Mouse (Mus musculus) CH12.LX (cell line): ENCODE results near the gene Abr. TPM values are rescaled to one million over a fixed set of nuclear protein-coding genes. Genes with fewer than 3 reads are reported as not detected.

Source experiments
- DNase-seq: peaks from one replicate; pipeline ENCODE4 v3.0.0-alpha.2; 2013; ENCODE audit errors: extremely low read depth
- H3K27ac ChIP-seq: 2 replicates; pipeline ENCODE4 v1.5.1; 2012; ENCODE audit warnings: low read depth, mild to moderate bottlenecking, control low read depth, moderate library complexity; ENCODE audit not compliant: insufficient read depth
- H3K27me3 ChIP-seq: replicated peaks from 2 replicates; pipeline ENCODE3; 2012; ENCODE audit warnings: inconsistent platforms
- H3K36me3 ChIP-seq, 2 experiments: replicated peaks in 1 of 2; 2 replicates each; pipeline versions ENCODE3 to v1.6.1; 2012; ENCODE audit warnings: inconsistent platforms in 1 of 2, low read length in 1 of 2, mild to moderate bottlenecking in 1 of 2, mixed read lengths in 1 of 2, moderate library complexity in 1 of 2; ENCODE audit not compliant: control insufficient read depth in 1 of 2, insufficient read depth in 1 of 2
- H3K4me1 ChIP-seq, 2 experiments: 2 replicates each; pipeline ENCODE4 v1.6.1; 2012; ENCODE audit warnings: inconsistent platforms in 1 of 2, moderate library complexity in 1 of 2; ENCODE audit not compliant: insufficient read depth in 2 of 2, control insufficient read depth in 1 of 2
- H3K4me2 ChIP-seq: 2 replicates; pipeline ENCODE4 v1.6.1; 2012; ENCODE audit warnings: low read depth, mild to moderate bottlenecking, control low read depth; ENCODE audit not compliant: poor library complexity, insufficient read depth, severe bottlenecking
- H3K4me3 ChIP-seq, 3 experiments: fragments of 150-350 bp in 1 of 3; sonication (generic) in 1 of 3; replicated peaks in 1 of 3; 2 replicates each; pipeline versions ENCODE3 to v1.5.1; 2011 to 2012; ENCODE audit warnings: low read depth in 2 of 3, low read length in 2 of 3, mild to moderate bottlenecking in 2 of 3, moderate library complexity in 2 of 3, control low read depth in 1 of 3, improper control_type of control experiment in 1 of 3, inconsistent platforms in 1 of 3, mixed read lengths in 1 of 3; ENCODE audit not compliant: poor library complexity in 1 of 3
- H3K79me2 ChIP-seq: replicated peaks from 2 replicates; pipeline ENCODE4 v1.6.1; 2012; ENCODE audit warnings: mild to moderate bottlenecking, moderate library complexity; ENCODE audit not compliant: control insufficient read depth, poor library complexity, insufficient read depth, severe bottlenecking; ENCODE audit errors: extremely low read depth
- H3K9ac ChIP-seq: 2 replicates; pipeline ENCODE4 v1.6.1; 2012; ENCODE audit warnings: low read depth, mild to moderate bottlenecking, control low read depth, moderate library complexity; ENCODE audit not compliant: insufficient read depth
- H3K9me3 ChIP-seq: replicated peaks from 2 replicates; pipeline ENCODE3; 2012; ENCODE audit warnings: low read length, inconsistent platforms, mixed read lengths
- CTCF ChIP-seq, 2 experiments: IDR thresholded peaks in 1 of 2; conservative IDR thresholded peaks in 1 of 2; 2 replicates each; pipeline ENCODE4 v1.5.1; 2011 to 2012; ENCODE audit warnings: low read depth in 2 of 2, low read length in 2 of 2, improper control_type of control experiment in 1 of 2, inconsistent platforms in 1 of 2, mild to moderate bottlenecking in 1 of 2, moderate library complexity in 1 of 2
- ELF1 ChIP-seq: IDR thresholded peaks from 2 replicates; pipeline ENCODE4 v1.6.1; 2014; ENCODE audit warnings: low read depth, mild to moderate bottlenecking, inconsistent platforms, low read length, improper control_type of control experiment
- EP300 ChIP-seq: IDR thresholded peaks from 2 replicates; pipeline ENCODE4 v1.6.1; 2011; ENCODE audit warnings: low read length, improper control_type of control experiment
- GABPA ChIP-seq: IDR thresholded peaks from 2 replicates; pipeline ENCODE4 v1.6.1; 2012; ENCODE audit warnings: low read depth, low read length, improper control_type of control experiment, inconsistent platforms; ENCODE audit not compliant: insufficient replicate concordance
- IRF4 ChIP-seq: IDR thresholded peaks from 2 replicates; pipeline ENCODE4 v1.6.1; 2014; ENCODE audit warnings: low read depth, mild to moderate bottlenecking, inconsistent platforms, low read length, improper control_type of control experiment
- JUN ChIP-seq: IDR thresholded peaks from 2 replicates; pipeline ENCODE4 v1.6.1; 2011; ENCODE audit warnings: low read depth, mild to moderate bottlenecking, low read length, improper control_type of control experiment, moderate library complexity; ENCODE audit not compliant: insufficient read depth
- MAX ChIP-seq: IDR thresholded peaks from 2 replicates; pipeline ENCODE4 v1.6.1; 2011; ENCODE audit warnings: low read length, improper control_type of control experiment
- MEF2A ChIP-seq: IDR thresholded peaks from 2 replicates; pipeline ENCODE4 v1.6.1; 2014; ENCODE audit warnings: low read depth, mild to moderate bottlenecking, inconsistent platforms, low read length, improper control_type of control experiment, borderline replicate concordance
- MYC ChIP-seq: IDR thresholded peaks from 2 replicates; pipeline ENCODE4 v1.6.1; 2011; ENCODE audit warnings: low read depth, mild to moderate bottlenecking, improper control_type of control experiment, low read length
- NELFE ChIP-seq: IDR thresholded peaks from 2 replicates; pipeline ENCODE4 v1.6.1; 2011; ENCODE audit warnings: low read depth, low read length, improper control_type of control experiment
- NRF1 ChIP-seq: IDR thresholded peaks from 2 replicates; pipeline ENCODE4 v1.6.1; 2014; ENCODE audit warnings: low read depth, mild to moderate bottlenecking, inconsistent platforms, low read length, improper control_type of control experiment, moderate library complexity
- PAX5 ChIP-seq: IDR thresholded peaks from 2 replicates; pipeline ENCODE4 v1.6.1; 2012; ENCODE audit warnings: low read length, inconsistent platforms, mixed read lengths
- POLR2AphosphoS2 ChIP-seq: IDR thresholded peaks from 2 replicates; pipeline ENCODE4 v1.6.1; 2011; ENCODE audit warnings: low read depth, low read length, improper control_type of control experiment
- RCOR1 ChIP-seq: conservative IDR thresholded peaks from 2 replicates; pipeline ENCODE4 v1.6.1; 2012; ENCODE audit warnings: low read depth, mild to moderate bottlenecking, inconsistent platforms, low read length, improper control_type of control experiment
- SMC3 ChIP-seq: IDR thresholded peaks from 2 replicates; pipeline ENCODE4 v1.6.1; 2011; ENCODE audit warnings: low read depth, low read length, improper control_type of control experiment
- TCF12 ChIP-seq: IDR thresholded peaks from 2 replicates; pipeline ENCODE4 v1.6.1; 2014; ENCODE audit warnings: low read depth, mild to moderate bottlenecking, inconsistent platforms, low read length, improper control_type of control experiment
- ZC3H11A ChIP-seq: IDR thresholded peaks from 2 replicates; pipeline ENCODE4 v1.6.1; 2012; ENCODE audit warnings: low read depth, mild to moderate bottlenecking, inconsistent platforms, low read length, improper control_type of control experiment
- ZNF384 ChIP-seq: IDR thresholded peaks from 2 replicates; pipeline ENCODE4 v1.6.1; 2012; ENCODE audit warnings: low read depth, low read length, improper control_type of control experiment, inconsistent platforms
- dilution Hi-C: fragments of 300-500 bp; cut with MboI; formaldehyde crosslinking; loops from 2 replicates; pipeline ENCODE4 v1.14.3; 2020; ENCODE audit warnings: low sequenced_read_pairs; ENCODE audit not compliant: extremely low pct_unique_long_range_greater_than_20kb, extremely low pct_ligation_motif_present
- in situ Hi-C: fragments of 300-500 bp; cut with MboI; formaldehyde crosslinking; loops from 3 replicates; pipeline ENCODE4 v1.14.3; 2019; ENCODE audit warnings: low sequenced_read_pairs, low pct_ligation_motif_present, low pct_unique_long_range_greater_than_20kb, mixed read lengths
- polyA plus RNA-seq: library from polyadenylated mRNA; unstranded; fragments of >175 nt; gene quantifications from 2 replicates; pipeline ENCODE4 v1.2.1, GENCODE M21; 2012; ENCODE audit warnings: low read depth; ENCODE audit not compliant: insufficient read length
- total RNA-seq, 2 experiments: library from RNA; depleted of rRNA; stranded (reverse); fragments of 300-350 nt in 1 of 2; fragments of >200 nt in 1 of 2; gene quantifications; 2 replicates each; pipeline ENCODE4 v1.2.3; 2012 to 2014

Abr gene
- total and polyA plus RNA-seq, 3 experiments, result 21.0 to 49.5 (median 37.4) TPM

DNA sequence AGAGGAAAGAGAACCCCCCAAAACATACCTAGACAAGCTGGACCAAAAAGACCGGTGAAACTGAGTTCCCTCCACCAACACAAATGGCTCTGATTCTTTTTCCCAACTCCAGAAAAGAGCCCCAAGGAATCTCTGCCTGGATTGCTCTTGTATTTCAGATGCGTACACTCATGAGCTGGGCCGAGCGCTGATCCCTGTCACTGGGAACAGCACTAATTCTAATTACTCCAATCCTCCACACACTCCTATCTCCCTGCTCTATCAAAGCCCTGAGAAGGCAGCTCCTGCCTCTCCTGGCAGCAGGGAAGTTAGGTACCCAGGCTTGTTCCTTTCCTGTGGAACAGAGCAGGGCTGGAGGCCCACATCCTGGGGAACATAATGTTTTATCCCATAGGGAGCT is 114.0 kb downstream of the Abr start:
- peaks cover 6 to 58% of the 10 kb centered on the region in 2 experiments; a peak in 3 of 4 replicates for H3K4me1 ChIP-seq
- H3K36me3 ChIP-seq, result peaks cover 0 to 3% of the 10 kb centered on the region in 2 experiments
- H3K9me3 ChIP-seq, result no peaks in the 10 kb centered on the region
- in situ Hi-C loops, result loop anchor here (10.0 kb wide), 1 partner anchor 253 kb away; no protein-coding TSS in a partner anchor
- TF ChIP-seq RCOR1 (no peak), NRF1 (no peak), EP300 (no peak), ZNF384 (no peak), NELFE (no peak), ELF1 (no peak), CTCF (conservative IDR thresholded peaks at IDR 0.05 in 1 of 2, IDR thresholded peaks at IDR 0.05 in 1 of 2; ENCODE audit: low read depth in 2 of 2, low read length in 2 of 2) (no peak), TCF12 (no peak), ZC3H11A (no peak), MYC (no peak), MAX (no peak)
- no peak overlapping the region for H3K9ac ChIP-seq
- DNase-seq, result no peak
- H3K4me2 ChIP-seq, result no peak overlapping the region
- no peaks in the 10 kb centered on the region for H3K79me2 ChIP-seq
- no peak overlapping the region for H3K4me3 ChIP-seq
- dilution Hi-C loops, result no loop called here
- H3K27ac ChIP-seq, result no peak overlapping the region
- no peaks in the 10 kb centered on the region for H3K27me3 ChIP-seq

DNA sequence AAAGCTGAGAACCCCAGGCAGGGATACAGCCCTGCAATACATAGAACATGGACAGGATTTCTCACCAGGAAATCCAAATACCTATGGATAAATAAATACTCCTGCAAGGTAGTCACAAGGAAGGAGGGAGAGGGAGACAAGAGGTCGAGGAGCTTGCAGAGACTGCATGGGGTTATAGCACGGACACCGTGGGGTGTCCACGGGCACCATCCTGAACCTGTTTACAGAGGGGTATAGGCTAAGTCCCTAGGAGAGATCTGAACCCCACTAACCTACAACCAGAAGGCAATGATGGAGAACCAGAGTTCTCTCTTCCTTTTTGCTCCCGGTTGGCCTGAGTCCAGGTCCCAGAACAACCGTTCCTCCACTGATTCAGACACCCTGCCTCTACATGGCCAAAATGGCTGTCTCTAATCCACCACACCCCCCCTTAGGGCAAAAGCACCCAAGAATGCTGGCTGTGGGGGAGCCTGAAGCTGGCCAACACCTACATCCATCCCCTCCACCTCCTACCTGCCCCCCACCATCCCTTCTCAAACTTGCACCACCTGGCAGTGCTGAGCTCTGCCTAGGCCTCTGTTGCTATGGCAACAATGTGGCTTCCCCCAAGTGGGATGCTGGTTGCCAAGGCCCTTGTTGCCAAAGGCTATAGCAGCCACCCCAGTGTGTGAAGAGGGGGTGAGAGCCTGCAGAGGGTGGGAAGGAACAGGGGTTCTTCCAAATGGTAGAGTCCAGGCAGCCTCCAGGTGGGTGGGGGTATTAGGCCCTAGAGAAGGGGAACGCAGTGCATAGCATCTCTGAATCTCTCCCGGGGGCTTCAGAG is 114.6 kb downstream of the Abr start:
- Histone ChIP-seq H3K79me2 (no peaks in the 10 kb centered on the region), H3K4me2 (no peak overlapping the region), H3K9me3 (no peaks in the 10 kb centered on the region), H3K4me1 (peaks cover 6 to 58% of the 10 kb centered on the region in 2 experiments; a peak in 3 of 4 replicates), H3K27ac (no peak overlapping the region), H3K27me3 (no peaks in the 10 kb centered on the region), H3K4me3 (no peak overlapping the region), H3K9ac (no peak overlapping the region), H3K36me3 (peaks cover 0 to 3% of the 10 kb centered on the region in 2 experiments)
- in situ Hi-C loops (loop anchor here (10.0 kb wide), 1 partner anchor 253 kb away; no protein-coding TSS in a partner anchor), dilution Hi-C loops (no loop called here)
- no peak for DNase-seq
- TF ChIP-seq IRF4, result no peak
- no peak for TF ChIP-seq ZNF384
- no peak for TF ChIP-seq POLR2AphosphoS2
- no peak for TF ChIP-seq SMC3
- no peak for TF ChIP-seq GABPA
- no peak for TF ChIP-seq RCOR1
- no peak for TF ChIP-seq PAX5
- TF ChIP-seq JUN, result no peak
- no peak for TF ChIP-seq MEF2A
